Mouse (Mus musculus) embryo, embryonic 11 days (tissue): ENCODE results near the gene Gm4788.
"Not testable (repeated sequence)": the region's sequence is repeated elsewhere in the genome, so short reads cannot be mapped to it uniquely, and the experiment has no call there.

ENCODE experiments used
- DNase-seq: peaks from one replicate; pipeline ENCODE4 v3.0.0-alpha.2; 2015

Gene Gm4788

DNA sequence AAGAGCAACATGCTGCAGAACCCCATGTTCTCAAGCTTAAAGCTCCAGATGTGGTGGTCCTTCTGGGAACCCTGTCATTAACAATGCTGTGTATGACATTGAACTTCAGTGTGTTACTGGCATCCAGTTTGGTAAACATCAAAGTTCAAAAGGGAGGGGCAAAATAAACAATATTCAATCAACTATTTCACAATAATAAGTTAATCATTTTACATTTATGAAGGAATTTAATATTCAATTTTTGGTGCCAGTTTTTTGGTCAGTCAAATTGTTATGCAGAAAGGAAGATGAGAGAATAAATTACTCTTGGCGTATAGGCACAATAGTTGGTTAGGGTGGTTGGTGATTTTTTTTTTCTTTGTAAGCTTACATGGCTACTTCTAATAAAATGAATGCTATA, at the start of gene Gm4788:
Gm4788 (minus strand) TSS at position 101 of the 400 bp plus-strand sequence.
- DNase-seq: no peak

DNA sequence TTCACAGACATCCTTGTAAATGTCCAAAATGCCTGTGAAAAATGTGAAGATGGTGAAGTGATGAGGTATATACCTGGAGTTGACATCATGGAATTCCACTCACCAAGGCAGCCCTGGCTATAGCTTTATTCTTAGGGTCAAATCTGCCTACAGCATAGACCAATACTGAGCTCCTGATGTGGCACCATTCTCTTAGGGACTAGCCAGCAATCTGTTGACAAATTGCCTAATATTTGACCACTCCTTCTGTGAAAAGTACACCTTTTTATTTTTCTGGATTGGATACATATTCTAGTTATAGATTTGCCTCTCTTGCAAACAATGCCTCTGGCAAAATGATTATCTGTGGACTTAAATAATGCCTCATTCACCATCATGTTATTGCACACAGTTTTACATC, 27.6 kb upstream of the Gm4788 start:
- DNase-seq: no peak

DNA sequence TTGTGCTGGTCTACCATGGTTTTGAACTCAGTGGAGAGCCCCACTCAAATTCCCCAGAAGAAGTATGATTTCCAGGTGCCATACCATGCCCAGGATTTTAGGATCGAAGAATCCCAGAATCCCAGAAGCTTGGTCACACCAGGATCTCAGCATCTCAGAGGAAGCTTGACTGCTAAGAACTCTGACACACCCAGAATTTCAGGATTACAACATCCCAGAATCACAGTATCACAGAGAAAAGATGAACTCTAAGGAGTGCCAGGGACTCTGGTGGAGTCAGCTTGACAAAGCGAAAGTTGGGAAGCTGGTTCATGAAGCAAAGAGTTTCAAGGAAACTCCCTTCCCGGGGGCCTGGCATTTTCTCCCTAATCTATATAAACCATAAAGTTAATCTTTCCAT, 11.1 kb downstream of the Gm4788 start:
- not testable (repeated sequence) for DNase-seq

DNA sequence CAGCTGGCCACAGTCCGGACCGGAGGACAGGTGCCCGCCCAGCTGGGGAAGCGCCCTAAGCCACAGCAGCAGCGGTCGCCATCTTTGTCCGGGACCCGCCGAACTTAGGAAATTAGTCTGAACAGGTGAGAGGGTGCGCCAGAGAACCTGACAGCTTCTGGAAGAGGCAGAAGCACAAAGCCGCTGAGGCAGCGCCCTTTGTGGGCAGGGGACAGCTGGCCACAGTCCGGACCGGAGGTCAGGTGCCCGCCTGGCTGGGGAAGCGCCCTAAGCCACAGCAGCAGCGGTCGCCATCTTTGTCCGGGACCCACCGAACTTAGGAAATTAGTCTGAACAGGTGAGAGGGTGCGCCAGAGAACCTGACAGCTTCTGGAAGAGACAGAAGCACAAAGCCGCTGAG, 64.4 kb downstream of the Gm4788 start:
- DNase-seq: not testable (repeated sequence)

DNA sequence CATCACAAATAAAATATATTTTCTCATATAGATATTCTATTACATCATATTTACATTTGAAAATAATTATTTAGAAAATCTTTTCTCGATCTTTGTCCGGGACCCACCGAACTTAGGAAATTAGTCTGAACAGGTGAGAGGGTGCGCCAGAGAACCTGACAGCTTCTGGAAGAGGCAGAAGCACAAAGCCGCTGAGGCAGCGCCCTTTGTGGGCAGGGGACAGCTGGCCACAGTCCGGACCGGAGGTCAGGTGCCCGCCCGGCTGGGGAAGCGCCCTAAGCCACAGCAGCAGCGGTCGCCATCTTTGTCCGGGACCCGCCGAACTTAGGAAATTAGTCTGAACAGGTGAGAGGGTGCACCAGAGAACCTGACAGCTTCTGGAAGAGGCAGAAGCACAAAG, 64.8 kb downstream of the Gm4788 start:
- DNase-seq: not testable (repeated sequence)

DNA sequence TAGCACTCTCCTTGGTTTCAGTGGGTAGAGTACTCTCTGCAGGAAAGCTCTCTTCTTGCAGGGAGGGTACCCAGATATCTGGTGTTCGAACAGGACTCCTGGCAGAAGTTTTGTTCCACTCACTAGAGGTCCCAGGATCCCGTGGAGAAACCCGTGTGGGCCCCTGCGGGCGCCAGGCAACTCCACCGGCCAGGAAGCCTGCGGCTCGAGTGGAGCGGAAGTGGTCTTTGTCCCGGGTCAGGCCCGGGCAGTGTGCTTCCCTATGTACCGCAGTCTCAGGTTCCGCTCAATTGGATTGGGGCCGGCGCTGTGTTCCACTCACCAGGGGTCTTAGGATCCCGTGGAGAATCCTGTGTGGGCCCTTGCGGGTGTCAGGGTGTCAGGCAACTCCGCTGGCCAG, 131.1 kb downstream of the Gm4788 start:
- not testable (repeated sequence) for DNase-seq
